Mouse (Mus musculus) bone marrow, adult 2 months (tissue): Measurements from ENCODE around the gene Nqo2. TPM values are rescaled to one million over a fixed set of nuclear protein-coding genes. Genes with fewer than 3 reads are reported as not detected.
A peak's percentile ranks its signal among the peaks of the same experiment; 100 is the strongest.

Experiments
- H3K27ac ChIP-seq: fragments of 200-500 bp; 2 replicates; pipeline ENCODE4 v1.5.1; 2012; ENCODE audit warnings: low read depth, mild to moderate bottlenecking, control low read depth, inconsistent platforms, low read length; ENCODE audit not compliant: control insufficient read depth, poor library complexity, insufficient read depth
- H3K4me1 ChIP-seq: fragments of 200-500 bp; 2 replicates; pipeline ENCODE4 v1.6.1; 2011; ENCODE audit warnings: low read length; ENCODE audit not compliant: control insufficient read depth, insufficient read depth
- H3K4me3 ChIP-seq: fragments of 200-500 bp; replicated peaks from 2 replicates; pipeline ENCODE3; 2011; ENCODE audit warnings: mild to moderate bottlenecking, low read depth, low read length, control low read depth; ENCODE audit not compliant: control insufficient read depth
- CTCF ChIP-seq: fragments of 200-500 bp; IDR thresholded peaks from 2 replicates; pipeline ENCODE4 v1.5.1; 2011; ENCODE audit warnings: low read length, control low read depth; ENCODE audit not compliant: control insufficient read depth, insufficient read depth
- POLR2A ChIP-seq: fragments of 200-500 bp; IDR thresholded peaks from 2 replicates; pipeline ENCODE4 v1.6.1; 2011; ENCODE audit warnings: low read depth, mild to moderate bottlenecking, control low read depth, low read length, borderline replicate concordance; ENCODE audit not compliant: control insufficient read depth
- WGBS: fragments of 180-500 bp; shearing (Covaris S2); methylation state at CpG from one replicate; pipeline ENCODE4 v1.1.7; 2018; 5-methylcytosine and 5-hydroxymethylcytosine counted together
- polyA plus RNA-seq: library from polyadenylated mRNA; stranded (reverse); fragments of >200 nt; gene quantifications from 2 replicates; pipeline ENCODE4 v1.2.4, GENCODE M21; 2011; ENCODE audit warnings: low replicate concordance; ENCODE audit not compliant: missing spikeins, insufficient read depth, insufficient read length

Gene Nqo2
- polyA plus RNA-seq, 1 experiment = 14.7 TPM

DNA sequence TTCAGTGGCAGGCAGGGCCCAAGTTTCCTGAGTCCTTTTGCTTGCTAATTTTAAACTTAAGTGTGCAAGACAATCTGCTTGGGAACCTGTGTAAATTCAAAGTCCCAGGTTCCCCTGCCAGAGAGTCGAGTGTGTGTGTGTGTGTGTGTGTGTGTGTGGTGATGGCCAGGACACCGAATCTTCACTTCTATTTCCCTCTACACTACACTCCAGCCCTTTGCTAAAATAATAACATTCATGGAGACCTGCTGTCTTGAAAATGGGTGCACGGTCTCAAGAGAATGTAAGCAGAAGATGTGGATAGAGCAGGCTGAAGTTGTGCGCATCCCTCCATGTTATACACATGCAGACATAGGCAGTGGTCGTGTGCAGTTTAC is 73.6 kb downstream of the Nqo2 start:
- 50% methylated on average over 5 of the region's 5 CpGs for WGBS
- H3K27ac ChIP-seq = no peak overlapping the region
- no peaks in the 10 kb centered on the region; the same call in 1 of the 2 replicates for H3K4me1 ChIP-seq
- peak overlapping the region; percentile 83 for H3K4me3 ChIP-seq
- no peak for TF ChIP-seq CTCF
- TF ChIP-seq POLR2A = no peak

Other genes starting within 250 kb of the Nqo2 start
- not detected in 2 replicates for gene Serpinb6e, start 121.3 kb upstream of the Nqo2 start, polyA plus RNA-seq
- 7.7 TPM in 1 of 2 replicates, not detected in the other for gene Serpinb6c, start 59.0 kb upstream of the Nqo2 start, polyA plus RNA-seq
- 8.5 and 14.2 TPM in 2 replicates for gene Ripk1, start 37.7 kb downstream of the Nqo2 start, polyA plus RNA-seq
- 42.6 and 87.2 TPM in 2 replicates for gene Serpinb6a, start 38.1 kb downstream of the Nqo2 start, polyA plus RNA-seq
- gene Bphl, start 72.9 kb downstream of the Nqo2 start, polyA plus RNA-seq = 11.4 and 14.0 TPM in 2 replicates
- 37.1 and 37.6 TPM in 2 replicates for gene Tubb2a, start 113.3 kb downstream of the Nqo2 start, polyA plus RNA-seq
- 4.1 and 37.3 TPM in 2 replicates for gene Tubb2b, start 165.8 kb downstream of the Nqo2 start, polyA plus RNA-seq
- 12.9 and 30.1 TPM in 2 replicates for gene Psmg4, start 198.3 kb downstream of the Nqo2 start, polyA plus RNA-seq